Mouse (Mus musculus) thymus, adult 2 months (tissue): Measurements from ENCODE around the gene Rpf2.

Experiments
- CTCF ChIP-seq: fragments of 200-500 bp; IDR thresholded peaks from 2 replicates; pipeline ENCODE4 v1.5.1; 2012; ENCODE audit warnings: mild to moderate bottlenecking, control low read depth, low read length, moderate library complexity, borderline replicate concordance; ENCODE audit not compliant: control insufficient read depth, poor library complexity, insufficient read depth; ENCODE audit errors: extremely low read depth
- POLR2A ChIP-seq: fragments of 200-500 bp; IDR thresholded peaks from 2 replicates; pipeline ENCODE4 v1.6.1; 2012; ENCODE audit warnings: mild to moderate bottlenecking, low read length, control low read depth, moderate library complexity; ENCODE audit not compliant: control insufficient read depth, poor library complexity, insufficient read depth; ENCODE audit errors: extremely low read depth

DNA sequence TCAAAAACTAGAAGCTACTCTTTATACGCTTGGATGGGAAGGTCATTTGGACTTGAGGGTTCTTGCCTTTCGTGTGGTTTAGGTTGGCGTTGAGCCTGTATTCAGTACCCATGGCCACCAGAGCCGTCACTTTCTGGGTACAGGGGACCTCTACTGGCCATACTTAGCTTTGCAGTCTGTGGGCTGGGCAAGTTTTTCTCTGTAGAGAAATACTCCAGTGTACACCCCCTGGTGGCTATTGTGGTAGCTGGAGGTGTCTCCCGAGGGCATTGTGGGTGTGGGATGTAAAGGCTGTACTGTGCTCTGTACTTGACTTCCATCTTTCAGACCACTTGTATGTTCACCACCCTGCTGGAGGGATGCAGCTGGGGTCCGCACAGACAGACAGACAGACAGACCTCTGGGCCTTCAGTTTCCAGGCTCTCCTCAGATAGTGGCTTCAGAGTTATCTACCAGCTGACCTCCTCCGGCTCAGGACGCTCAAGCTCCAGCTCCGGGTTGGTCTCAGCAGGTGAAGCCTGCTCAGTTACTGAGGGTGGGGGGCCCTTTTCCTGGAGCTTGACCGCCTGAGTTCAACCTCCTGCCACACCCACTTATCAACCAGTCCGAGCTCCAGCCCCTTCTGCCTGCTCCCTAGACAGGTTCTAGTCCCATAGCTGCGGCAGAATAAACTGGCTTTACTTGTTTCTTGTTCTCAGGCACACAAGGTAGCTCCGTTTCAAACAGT is 34.2 kb downstream of the Rpf2 start:
- TF ChIP-seq POLR2A: no peak
- TF ChIP-seq CTCF: peak; percentile 25; the same call in 1 of the 2 replicates
